Mouse (Mus musculus): ENCODE data around the gene Ak1. TPM values are rescaled to one million over a fixed set of nuclear protein-coding genes. Genes with fewer than 3 reads are reported as not detected.

Gene Ak1
- polyA plus RNA-seq, 1 experiment from 2014 or later: 1.3 TPM

- 9% methylated on average over 13 of the region's 13 CpGs for WGBS (ENCODE audit: insufficient replicate concordance)
- peak overlapping the region; percentile 45 for H3K4me2 ChIP-seq (ENCODE audit: low read depth, low read length)
- no peaks in the 10 kb centered on the region for H3K9me3 ChIP-seq (ENCODE audit: low read length)
- H3K4me1 ChIP-seq (ENCODE audit: insufficient read depth): peaks cover 11% of the 10 kb centered on the region
- no peaks in the 10 kb centered on the region; the same call in 1 of the 2 replicates for H3K36me3 ChIP-seq (replicated peaks; ENCODE audit: insufficient read depth, low read length)
- no peak overlapping the region for H3K27ac ChIP-seq (ENCODE audit: low read depth)
- no peak overlapping the region for H3K9ac ChIP-seq (replicated peaks)
- DNase-seq (no peak), ATAC-seq (no peak)
- no peak for TF ChIP-seq EP300 (IDR thresholded peaks at IDR 0.05; ENCODE audit: low read depth)
- TF ChIP-seq CTCF (IDR thresholded peaks at IDR 0.05; ENCODE audit: low read depth): no peak
- no peak overlapping the region for H3K4me3 ChIP-seq (ENCODE audit: low read depth, low read length)
- H3K27me3 ChIP-seq (ENCODE audit: insufficient read depth, low read length): no peaks in the 10 kb centered on the region
Observed at GRCm38 (mm10) chr2:32625212-32625872, 3.8 kb downstream of the Ak1 start.

- Histone ChIP-seq H3K9ac (replicated peaks) (no peak overlapping the region; the same call in 1 of the 2 replicates), H3K4me2 (ENCODE audit: low read depth, low read length) (no peak overlapping the region), H3K36me3 (replicated peaks; ENCODE audit: insufficient read depth, low read length) (no peaks in the 10 kb centered on the region; the same call in 1 of the 2 replicates), H3K27me3 (ENCODE audit: insufficient read depth, low read length) (no peaks in the 10 kb centered on the region), H3K4me1 (ENCODE audit: insufficient read depth) (peaks cover 3% of the 10 kb centered on the region; the same call in 1 of the 2 replicates), H3K9me3 (ENCODE audit: low read length) (no peaks in the 10 kb centered on the region), H3K27ac (ENCODE audit: low read depth) (no peak overlapping the region), H3K4me3 (ENCODE audit: low read depth, low read length) (no peak overlapping the region)
- ATAC-seq (no peak), DNase-seq (no peak)
- 57% methylated on average over 5 of the region's 5 CpGs for WGBS (ENCODE audit: insufficient replicate concordance)
- TF ChIP-seq EP300 (IDR thresholded peaks at IDR 0.05; ENCODE audit: low read depth): no peak
- TF ChIP-seq CTCF (IDR thresholded peaks at IDR 0.05; ENCODE audit: low read depth): no peak
Observed at GRCm38 (mm10) chr2:32625873-32626694, 4.5 kb downstream of the Ak1 start.

GRCm38 (mm10) chr2:32627266-32628043, 5.9 kb downstream of the Ak1 start:
- Histone ChIP-seq H3K27me3 (ENCODE audit: insufficient read depth, low read length) (no peaks in the 10 kb centered on the region), H3K9me3 (ENCODE audit: low read length) (no peaks in the 10 kb centered on the region), H3K36me3 (replicated peaks; ENCODE audit: insufficient read depth, low read length) (no peaks in the 10 kb centered on the region), H3K4me3 (ENCODE audit: low read depth, low read length) (no peak overlapping the region), H3K9ac (replicated peaks) (no peak overlapping the region), H3K27ac (ENCODE audit: low read depth) (no peak overlapping the region), H3K4me1 (ENCODE audit: insufficient read depth) (peaks cover 2% of the 10 kb centered on the region; the same call in 1 of the 2 replicates), H3K4me2 (ENCODE audit: low read depth, low read length) (no peak overlapping the region)
- WGBS (ENCODE audit: insufficient replicate concordance): 82% methylated on average over 20 of the region's 20 CpGs
- TF ChIP-seq EP300 (IDR thresholded peaks at IDR 0.05; ENCODE audit: low read depth): no peak
- TF ChIP-seq CTCF (IDR thresholded peaks at IDR 0.05; ENCODE audit: low read depth): no peak
- no peak for ATAC-seq
- DNase-seq: no peak

GRCm38 (mm10) chr2:32628044-32628550, 6.5 kb downstream of the Ak1 start:
- Histone ChIP-seq H3K9ac (replicated peaks) (no peak overlapping the region), H3K27ac (ENCODE audit: low read depth) (no peak overlapping the region), H3K9me3 (ENCODE audit: low read length) (no peaks in the 10 kb centered on the region), H3K4me2 (ENCODE audit: low read depth, low read length) (no peak overlapping the region), H3K4me3 (ENCODE audit: low read depth, low read length) (no peak overlapping the region), H3K4me1 (ENCODE audit: insufficient read depth) (peaks cover 2% of the 10 kb centered on the region; the same call in 1 of the 2 replicates), H3K36me3 (replicated peaks; ENCODE audit: insufficient read depth, low read length) (no peaks in the 10 kb centered on the region), H3K27me3 (ENCODE audit: insufficient read depth, low read length) (no peaks in the 10 kb centered on the region)
- 64% methylated on average over 4 of the region's 4 CpGs for WGBS (ENCODE audit: insufficient replicate concordance)
- no peak for TF ChIP-seq CTCF (IDR thresholded peaks at IDR 0.05; ENCODE audit: low read depth)
- TF ChIP-seq EP300 (IDR thresholded peaks at IDR 0.05; ENCODE audit: low read depth): no peak
- ATAC-seq: no peak
- DNase-seq: no peak

GRCm38 (mm10) chr2:32628729-32629128, 7.2 kb downstream of the Ak1 start:
- no peaks in the 10 kb centered on the region for H3K9me3 ChIP-seq (ENCODE audit: low read length)
- H3K4me1 ChIP-seq (ENCODE audit: insufficient read depth): peaks cover 2% of the 10 kb centered on the region; the same call in 1 of the 2 replicates
- H3K36me3 ChIP-seq (replicated peaks; ENCODE audit: insufficient read depth, low read length): no peaks in the 10 kb centered on the region
- TF ChIP-seq CTCF (IDR thresholded peaks at IDR 0.05; ENCODE audit: low read depth): no peak
- TF ChIP-seq EP300 (IDR thresholded peaks at IDR 0.05; ENCODE audit: low read depth): no peak
- no peaks in the 10 kb centered on the region for H3K27me3 ChIP-seq (ENCODE audit: insufficient read depth, low read length)
- H3K9ac ChIP-seq (replicated peaks): no peak overlapping the region
- no peak overlapping the region for H3K27ac ChIP-seq (ENCODE audit: low read depth)
- no peak for ATAC-seq
- no peak for DNase-seq
- 86% methylated on average over 5 of the region's 5 CpGs for WGBS (ENCODE audit: insufficient replicate concordance)
- H3K4me3 ChIP-seq (ENCODE audit: low read depth, low read length): no peak overlapping the region
- H3K4me2 ChIP-seq (ENCODE audit: low read depth, low read length): no peak overlapping the region
